Mouse (Mus musculus): ENCODE results near the gene Ube2s. TPM values are rescaled to one million over a fixed set of nuclear protein-coding genes. Genes with fewer than 3 reads are reported as not detected.

The Ube2s gene
- total RNA-seq, 1 experiment: 499 TPM

DNA sequence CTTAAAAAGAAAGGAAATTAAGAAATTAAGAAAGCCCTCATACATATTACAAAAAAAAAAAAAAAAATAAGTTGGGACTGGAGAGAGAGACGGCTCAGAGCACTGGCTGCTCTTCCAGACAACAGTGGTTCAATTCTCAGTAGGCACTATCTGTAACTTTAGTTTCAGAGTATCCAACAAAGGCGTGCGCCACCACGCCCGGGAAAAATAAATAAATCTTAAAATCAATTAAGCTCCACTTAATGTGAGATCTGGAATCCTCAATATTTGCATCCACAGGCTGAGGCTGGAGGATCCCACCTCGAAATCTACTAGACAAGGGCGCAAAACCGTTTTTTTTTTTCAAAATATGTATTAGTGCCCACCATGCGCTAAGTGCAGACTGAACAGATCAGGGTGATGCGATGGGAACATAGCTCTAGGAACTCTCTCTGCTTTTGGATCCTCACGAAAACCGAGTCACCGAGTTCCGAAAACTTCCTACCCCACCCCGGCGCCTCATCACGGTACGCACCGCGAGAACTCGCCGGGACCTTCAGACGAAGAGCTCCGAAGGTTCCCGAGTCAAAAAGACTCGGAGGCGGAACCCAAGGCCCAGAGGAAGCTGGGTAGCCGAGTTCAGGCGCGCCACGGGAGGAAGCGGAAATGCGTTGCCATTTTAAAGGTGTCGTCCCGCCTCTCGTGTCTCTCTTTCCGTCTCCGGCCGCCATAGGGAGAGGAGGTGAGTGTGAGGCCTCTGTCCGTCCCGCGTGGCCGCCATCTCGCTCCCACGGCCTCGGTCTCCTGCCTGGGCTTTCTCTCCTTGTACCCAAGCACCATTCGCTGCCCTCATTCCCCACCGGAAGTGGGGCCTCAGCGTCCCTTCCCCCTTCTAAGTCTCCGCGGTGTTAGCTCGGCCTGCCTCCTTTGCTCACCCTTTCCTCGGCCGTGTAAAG lies 19.8 kb downstream of the Ube2s start, which contains the start of gene Rpl28:
Gene Rpl28, plus strand, starts transcription at position 597 of the 935 bp plus-strand sequence.
- in situ Hi-C loops (cut with MboI; ENCODE audit: low sequenced_read_pairs in 2 of 2, unreplicated experiment in 2 of 2): no loop called here
- Histone ChIP-seq H3K4me3 (ENCODE audit: insufficient read depth in 1 of 2, low read depth in 1 of 2, low read length in 2 of 2, poor library complexity in 1 of 2, severe bottlenecking in 1 of 2) (peak within 1 kb of the TSS; percentile 84 to 99), H3K27ac (ENCODE audit: insufficient read depth, low read depth, low read length, poor library complexity, severe bottlenecking) (peak within 1 kb of the TSS; percentile 94), H3K9ac (ENCODE audit: insufficient read depth, low read depth, low read length, poor library complexity, severe bottlenecking) (peak within 1 kb of the TSS; percentile 100), H3K36me3 (ENCODE audit: control insufficient read depth, insufficient read depth, low read length, poor library complexity, severe bottlenecking) (peaks cover 36% of the 10 kb centered on the region), H3K4me1 (ENCODE audit: control insufficient read depth in 2 of 2, insufficient read depth in 2 of 2, low read length in 2 of 2, poor library complexity in 1 of 2) (peaks cover 0 to 8% of the 10 kb centered on the region in 2 experiments; a peak in 1 of 4 replicates), H3K9me3 (ENCODE audit: control insufficient read depth, insufficient read depth, low read depth, low read length) (no peaks in the 10 kb centered on the region)
- peak; percentile 94 for DNase-seq (ENCODE audit: low read depth, low spot score)
- TF ChIP-seq ZC3H11A (IDR thresholded peaks at IDR 0.05; ENCODE audit: borderline replicate concordance, low read depth, low read length) (no peak), MAFK (IDR thresholded peaks at IDR 0.05; ENCODE audit: insufficient read depth, low read depth, low read length) (no peak), ZNF384 (IDR thresholded peaks at IDR 0.05; ENCODE audit: low read depth, low read length) (no peak), CHD2 (IDR thresholded peaks at IDR 0.05; ENCODE audit: low read depth, low read length) (peak; percentile 90), HCFC1 (IDR thresholded peaks at IDR 0.05; ENCODE audit: borderline replicate concordance, insufficient read depth, low read length) (peak; percentile 84)

DNA sequence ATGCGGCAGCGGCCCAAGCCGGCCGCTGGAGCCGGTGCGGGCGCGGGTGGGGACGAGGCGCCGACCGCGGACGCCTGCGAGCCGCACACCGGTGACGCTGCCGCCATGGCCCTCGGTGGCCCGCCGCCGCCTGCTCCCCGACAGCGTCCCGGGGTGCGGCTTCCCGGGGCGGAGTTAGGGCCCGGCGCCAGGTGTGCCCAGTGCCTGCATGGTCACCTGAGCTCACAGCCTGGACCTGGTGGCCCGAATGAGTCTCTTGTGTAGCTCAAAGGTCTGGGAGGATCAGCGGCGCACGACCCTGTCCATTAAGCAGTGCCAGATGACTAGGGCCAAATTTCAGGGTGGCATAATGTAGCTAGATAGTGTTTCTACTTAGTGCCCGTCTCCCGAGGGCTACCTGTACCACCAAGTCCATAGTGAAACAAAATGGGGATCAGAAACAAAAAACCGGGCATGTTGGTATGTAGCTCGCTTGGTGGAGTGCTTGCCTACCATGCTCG lies 22.9 kb downstream of the Ube2s start, which contains the start of gene Tmem238:
Gene Tmem238, minus strand, starts transcription at position 221 of the 500 bp plus-strand sequence.
- H3K9ac ChIP-seq (ENCODE audit: insufficient read depth, low read depth, low read length, poor library complexity, severe bottlenecking): peak within 1 kb of the TSS; percentile 91
- no peak for DNase-seq (ENCODE audit: low read depth, low spot score)
- H3K36me3 ChIP-seq (ENCODE audit: control insufficient read depth, insufficient read depth, low read length, poor library complexity, severe bottlenecking): peaks cover 23% of the 10 kb centered on the region
- in situ Hi-C loops (cut with MboI; ENCODE audit: low sequenced_read_pairs in 2 of 2, unreplicated experiment in 2 of 2): no loop called here
- H3K9me3 ChIP-seq (ENCODE audit: control insufficient read depth, insufficient read depth, low read depth, low read length): no peaks in the 10 kb centered on the region
- peak within 1 kb of the TSS; percentile 9 for H3K27ac ChIP-seq (ENCODE audit: insufficient read depth, low read depth, low read length, poor library complexity, severe bottlenecking)
- H3K4me3 ChIP-seq (ENCODE audit: insufficient read depth in 1 of 2, low read depth in 1 of 2, low read length in 2 of 2, poor library complexity in 1 of 2, severe bottlenecking in 1 of 2): peak within 1 kb of the TSS; percentile 77 to 83
- peaks cover 0 to 8% of the 10 kb centered on the region in 2 experiments; a peak in 1 of 4 replicates for H3K4me1 ChIP-seq (ENCODE audit: control insufficient read depth in 2 of 2, insufficient read depth in 2 of 2, low read length in 2 of 2, poor library complexity in 1 of 2)
- TF ChIP-seq MAFK (IDR thresholded peaks at IDR 0.05; ENCODE audit: insufficient read depth, low read depth, low read length) (no peak), HCFC1 (IDR thresholded peaks at IDR 0.05; ENCODE audit: borderline replicate concordance, insufficient read depth, low read length) (no peak), ZNF384 (IDR thresholded peaks at IDR 0.05; ENCODE audit: low read depth, low read length) (no peak), CHD2 (IDR thresholded peaks at IDR 0.05; ENCODE audit: low read depth, low read length) (no peak), ZC3H11A (IDR thresholded peaks at IDR 0.05; ENCODE audit: borderline replicate concordance, low read depth, low read length) (no peak)

DNA sequence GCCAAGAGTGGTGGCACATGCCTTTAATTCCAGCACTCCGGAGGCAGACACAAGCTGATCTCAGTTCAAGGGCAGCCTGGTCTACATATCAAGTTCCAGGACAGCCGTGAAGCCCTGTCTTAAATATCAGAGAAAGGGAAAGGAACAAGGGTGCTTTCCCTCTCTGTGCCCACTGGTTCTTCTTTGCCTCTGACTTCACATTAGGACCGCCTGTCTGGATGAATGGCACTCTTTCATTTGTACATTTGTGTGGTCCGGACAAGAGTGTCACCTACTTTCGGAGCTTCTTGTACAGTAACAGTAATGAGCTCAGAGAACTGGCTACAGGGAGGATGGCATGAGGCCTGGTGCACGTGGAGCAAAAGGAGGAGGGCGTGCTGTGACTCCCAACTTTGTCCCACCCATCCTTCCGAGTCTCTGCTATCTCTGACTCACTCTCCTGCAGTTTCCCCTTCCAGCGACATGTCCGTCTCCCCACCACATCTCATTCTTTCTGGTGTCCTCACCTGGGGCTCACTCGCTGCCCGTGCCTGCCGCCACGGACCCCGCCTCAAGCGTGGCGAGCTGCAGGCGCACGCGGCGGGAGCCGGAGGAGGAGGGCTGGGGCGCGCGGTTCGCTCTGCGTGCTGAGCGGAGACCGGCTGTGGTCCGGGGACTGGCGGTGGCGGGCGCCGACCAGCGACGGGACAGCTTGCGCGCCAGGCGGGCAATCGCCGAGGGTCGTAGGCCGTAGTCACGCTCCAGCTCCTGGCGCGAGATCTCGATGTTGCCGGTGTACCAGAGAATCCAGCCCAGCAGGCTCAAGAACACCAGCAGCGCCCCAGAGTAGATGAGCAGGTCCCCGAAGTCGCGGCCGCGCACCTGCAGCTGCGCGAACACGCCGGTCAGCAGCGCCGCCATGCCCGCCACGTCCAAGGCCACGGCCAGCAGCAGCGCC lies 23.6 kb downstream of the Ube2s start:
- H3K9ac ChIP-seq (ENCODE audit: insufficient read depth, low read depth, low read length, poor library complexity, severe bottlenecking): peak overlapping the region; percentile 91
- peaks cover 19% of the 10 kb centered on the region for H3K36me3 ChIP-seq (ENCODE audit: control insufficient read depth, insufficient read depth, low read length, poor library complexity, severe bottlenecking)
- H3K27ac ChIP-seq (ENCODE audit: insufficient read depth, low read depth, low read length, poor library complexity, severe bottlenecking): peak overlapping the region; percentile 9
- TF ChIP-seq HCFC1 (IDR thresholded peaks at IDR 0.05; ENCODE audit: borderline replicate concordance, insufficient read depth, low read length): no peak
- DNase-seq (ENCODE audit: low read depth, low spot score): no peak
- H3K4me1 ChIP-seq (ENCODE audit: control insufficient read depth in 2 of 2, insufficient read depth in 2 of 2, low read length in 2 of 2, poor library complexity in 1 of 2): peaks cover 0 to 8% of the 10 kb centered on the region in 2 experiments; a peak in 1 of 4 replicates
- no peaks in the 10 kb centered on the region for H3K9me3 ChIP-seq (ENCODE audit: control insufficient read depth, insufficient read depth, low read depth, low read length)
- in situ Hi-C loops (cut with MboI; ENCODE audit: low sequenced_read_pairs in 2 of 2, unreplicated experiment in 2 of 2): no loop called here
- peak overlapping the region; percentile 77 to 83 for H3K4me3 ChIP-seq (ENCODE audit: insufficient read depth in 1 of 2, low read depth in 1 of 2, low read length in 2 of 2, poor library complexity in 1 of 2, severe bottlenecking in 1 of 2)

DNA sequence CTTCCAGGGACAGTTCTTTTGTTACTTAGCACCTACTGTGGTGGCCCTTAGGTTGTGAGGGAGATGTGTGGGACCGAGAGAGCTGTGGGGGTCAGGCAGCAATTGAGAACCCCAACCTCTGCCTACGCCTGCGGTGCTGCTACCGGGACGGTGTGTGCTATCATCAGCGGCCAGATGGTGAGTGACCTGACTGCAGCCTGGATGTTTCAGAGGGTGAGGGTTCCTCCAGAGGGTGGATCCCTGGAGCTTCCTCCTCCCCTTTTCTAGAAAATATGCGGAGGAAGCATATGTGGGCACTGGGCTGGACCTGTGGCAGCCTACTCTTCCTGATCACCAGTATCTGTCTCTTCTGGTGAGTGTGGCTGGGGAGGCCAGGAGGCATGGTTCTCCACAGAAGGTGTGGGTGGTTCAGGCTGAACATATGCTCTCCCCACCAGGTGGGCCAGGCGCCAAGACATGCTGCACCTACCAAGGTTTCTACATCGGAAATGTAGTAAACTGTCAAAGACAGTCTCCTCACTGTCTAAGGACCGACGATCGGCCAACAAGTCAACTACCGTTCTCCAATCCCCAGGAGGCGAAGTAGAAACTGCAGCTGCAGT lies 28.6 kb downstream of the Ube2s start:
- no peaks in the 10 kb centered on the region for H3K9me3 ChIP-seq (ENCODE audit: control insufficient read depth, insufficient read depth, low read depth, low read length)
- peaks cover 0 to 4% of the 10 kb centered on the region in 2 experiments; a peak in 1 of 4 replicates for H3K4me1 ChIP-seq (ENCODE audit: control insufficient read depth in 2 of 2, insufficient read depth in 2 of 2, low read length in 2 of 2, poor library complexity in 1 of 2)
- in situ Hi-C loops (cut with MboI; ENCODE audit: low sequenced_read_pairs in 2 of 2, unreplicated experiment in 2 of 2): no loop called here
- no peak overlapping the region for H3K4me3 ChIP-seq (ENCODE audit: insufficient read depth in 1 of 2, low read depth in 1 of 2, low read length in 2 of 2, poor library complexity in 1 of 2, severe bottlenecking in 1 of 2)
- TF ChIP-seq CHD2 (IDR thresholded peaks at IDR 0.05; ENCODE audit: low read depth, low read length) (no peak), ZC3H11A (IDR thresholded peaks at IDR 0.05; ENCODE audit: borderline replicate concordance, low read depth, low read length) (no peak), HCFC1 (IDR thresholded peaks at IDR 0.05; ENCODE audit: borderline replicate concordance, insufficient read depth, low read length) (no peak), MAFK (IDR thresholded peaks at IDR 0.05; ENCODE audit: insufficient read depth, low read depth, low read length) (no peak), ZNF384 (IDR thresholded peaks at IDR 0.05; ENCODE audit: low read depth, low read length) (no peak)
- no peak overlapping the region for H3K27ac ChIP-seq (ENCODE audit: insufficient read depth, low read depth, low read length, poor library complexity, severe bottlenecking)
- DNase-seq (ENCODE audit: low read depth, low spot score): no peak
- peaks cover 10% of the 10 kb centered on the region; the same call in 1 of the 2 replicates for H3K36me3 ChIP-seq (ENCODE audit: control insufficient read depth, insufficient read depth, low read length, poor library complexity, severe bottlenecking)
- no peak overlapping the region for H3K9ac ChIP-seq (ENCODE audit: insufficient read depth, low read depth, low read length, poor library complexity, severe bottlenecking)
